Mouse (Mus musculus) midbrain, embryonic 11.5 days (tissue): Measurements from ENCODE around the gene Snd1. TPM values are rescaled to one million over a fixed set of nuclear protein-coding genes. Genes with fewer than 3 reads are reported as not detected.

Experiments
- ATAC-seq: fragments of 200-750 bp; cut with Nextera tagmentation; 2 replicates; pipeline ENCODE4 v1.8.0; 2017; ENCODE audit warnings: moderate TSS enrichment, moderate library complexity; ENCODE audit not compliant: low FRiP score
- DNase-seq: peaks from one replicate; pipeline ENCODE4 v3.0.0; 2015; ENCODE audit warnings: low spot score; ENCODE audit errors: missing footprints
- H3K27ac ChIP-seq: fragments of 300-500 bp; sonication (generic); 2 replicates; pipeline ENCODE4 v1.5.1; 2014; ENCODE audit warnings: low read depth, low read length
- H3K27me3 ChIP-seq: fragments of 300-500 bp; sonication (generic); 2 replicates; pipeline ENCODE4 v1.6.1; 2014; ENCODE audit warnings: mild to moderate bottlenecking, low read length, moderate library complexity, mixed read lengths; ENCODE audit not compliant: control insufficient read depth, insufficient read depth
- H3K36me3 ChIP-seq: fragments of 300-500 bp; sonication (generic); 2 replicates; pipeline ENCODE4 v1.6.1; 2014; ENCODE audit warnings: mild to moderate bottlenecking, low read length, moderate library complexity, mixed read lengths; ENCODE audit not compliant: control insufficient read depth, insufficient read depth
- H3K4me1 ChIP-seq: fragments of 300-500 bp; sonication (generic); 2 replicates; pipeline ENCODE4 v1.6.1; 2014; ENCODE audit warnings: low read length; ENCODE audit not compliant: control insufficient read depth, insufficient read depth
- H3K4me2 ChIP-seq: fragments of 300-500 bp; sonication (generic); 2 replicates; pipeline ENCODE4 v1.6.1; 2014; ENCODE audit warnings: mild to moderate bottlenecking, moderate library complexity
- H3K4me3 ChIP-seq: fragments of 300-500 bp; sonication (generic); 2 replicates; pipeline ENCODE4 v1.5.1; 2014; ENCODE audit warnings: low read depth, low read length
- H3K9ac ChIP-seq: fragments of 300-500 bp; sonication (generic); 2 replicates; pipeline ENCODE4 v1.6.1; 2014; ENCODE audit warnings: low read length
- H3K9me3 ChIP-seq: fragments of 300-500 bp; sonication (generic); 2 replicates; pipeline ENCODE4 v1.6.1; 2016; ENCODE audit warnings: low read length; ENCODE audit not compliant: control insufficient read depth
- WGBS: fragments of 180-500 bp; shearing (Covaris S2); extraction: QIAGEN DNeasy Blood & Tissue Kit; methylation state at CpG from one replicate; pipeline ENCODE4 v1.1.7; 2014; 5-methylcytosine and 5-hydroxymethylcytosine counted together
- polyA plus RNA-seq: library from polyadenylated mRNA; unstranded; fragments of >200 nt; fragmentation: Nextera tagmentation; extraction: Ambion mirVana; gene quantifications from 2 replicates; pipeline ENCODE4 v1.2.1, GENCODE M21; 2014

Snd1 gene
- polyA plus RNA-seq, 1 experiment from 2014 or later, result 88.9 TPM

DNA sequence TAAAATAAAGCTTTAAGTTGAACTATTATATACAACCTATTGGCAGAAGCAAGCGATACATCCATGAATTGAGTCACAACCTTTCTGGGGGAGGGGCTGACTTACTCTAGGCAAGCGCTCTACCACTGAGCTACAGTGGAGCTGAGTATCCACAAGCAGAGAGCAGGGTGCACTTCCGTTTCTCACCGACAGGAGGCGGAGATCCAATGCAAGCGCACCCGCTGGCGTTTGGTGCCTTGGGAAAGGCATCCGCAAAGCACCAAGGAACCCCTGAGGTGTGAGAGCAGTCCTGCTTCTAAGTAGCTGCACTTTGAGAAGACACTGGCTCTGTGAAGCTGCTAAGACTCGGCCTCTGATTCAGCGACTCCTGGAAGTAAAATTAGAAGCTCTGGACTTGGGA lies 480.6 kb downstream of the Snd1 start:
- 14% methylated on average over 11 of the region's 11 CpGs for WGBS
- Histone ChIP-seq H3K9ac (no peak overlapping the region), H3K27ac (no peak overlapping the region), H3K27me3 (no peaks in the 10 kb centered on the region), H3K4me3 (no peak overlapping the region), H3K4me1 (no peaks in the 10 kb centered on the region), H3K36me3 (no peaks in the 10 kb centered on the region), H3K4me2 (no peak overlapping the region), H3K9me3 (no peaks in the 10 kb centered on the region)
- ATAC-seq (peak; percentile 35; the same call in 1 of the 2 replicates), DNase-seq (peak; percentile 93)

DNA sequence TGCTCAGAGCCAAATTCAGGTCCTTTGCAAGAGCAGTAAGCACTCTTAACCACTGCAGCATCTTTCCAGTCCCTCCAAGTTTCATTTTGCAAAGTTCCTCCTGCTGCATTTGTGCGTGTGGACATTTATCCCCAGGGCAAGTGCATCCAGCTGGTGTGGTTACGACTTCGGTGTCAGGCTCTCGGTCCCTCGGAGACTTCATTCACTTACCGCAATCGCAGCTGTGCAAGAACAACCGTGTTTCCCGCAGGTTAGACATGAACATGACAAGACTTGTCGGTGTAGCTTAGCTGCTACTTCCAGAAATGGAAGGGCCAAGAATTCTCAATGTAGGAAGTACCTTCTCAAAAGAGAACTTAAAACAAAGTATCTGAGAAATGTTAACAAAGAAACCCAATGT lies 482.5 kb downstream of the Snd1 start:
- Histone ChIP-seq H3K4me3 (no peak overlapping the region), H3K4me2 (no peak overlapping the region), H3K27me3 (no peaks in the 10 kb centered on the region), H3K27ac (no peak overlapping the region), H3K9ac (no peak overlapping the region), H3K36me3 (no peaks in the 10 kb centered on the region), H3K9me3 (no peaks in the 10 kb centered on the region), H3K4me1 (no peaks in the 10 kb centered on the region)
- ATAC-seq, result no peak
- 89% methylated on average over 10 of the region's 10 CpGs for WGBS
- no peak for DNase-seq

DNA sequence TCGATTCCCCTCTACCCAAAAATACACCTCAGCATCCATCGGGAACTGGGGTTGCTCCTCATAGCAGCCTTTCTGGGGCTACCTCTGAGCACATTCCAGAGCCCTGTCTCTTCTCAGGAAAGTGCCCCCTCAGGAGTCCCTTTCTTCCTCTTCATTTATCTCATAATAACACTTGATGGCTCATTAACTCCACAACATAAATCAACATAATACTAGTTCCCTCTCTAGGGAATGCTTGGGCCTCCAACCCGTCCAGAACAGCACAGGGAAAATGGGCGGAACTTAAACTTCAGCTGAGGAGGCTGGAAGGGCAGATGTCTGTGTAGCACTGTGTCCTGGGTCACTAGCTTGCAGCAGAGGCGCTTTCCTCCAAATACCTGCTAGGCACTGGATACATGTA lies 488.2 kb downstream of the Snd1 start:
- Histone ChIP-seq H3K27ac (no peak overlapping the region), H3K4me1 (no peaks in the 10 kb centered on the region), H3K27me3 (no peaks in the 10 kb centered on the region), H3K36me3 (no peaks in the 10 kb centered on the region), H3K9me3 (no peaks in the 10 kb centered on the region), H3K4me2 (no peak overlapping the region), H3K9ac (no peak overlapping the region), H3K4me3 (no peak overlapping the region)
- DNase-seq, result no peak
- WGBS, result 63% methylated on average over 5 of the region's 5 CpGs
- ATAC-seq, result no peak

DNA sequence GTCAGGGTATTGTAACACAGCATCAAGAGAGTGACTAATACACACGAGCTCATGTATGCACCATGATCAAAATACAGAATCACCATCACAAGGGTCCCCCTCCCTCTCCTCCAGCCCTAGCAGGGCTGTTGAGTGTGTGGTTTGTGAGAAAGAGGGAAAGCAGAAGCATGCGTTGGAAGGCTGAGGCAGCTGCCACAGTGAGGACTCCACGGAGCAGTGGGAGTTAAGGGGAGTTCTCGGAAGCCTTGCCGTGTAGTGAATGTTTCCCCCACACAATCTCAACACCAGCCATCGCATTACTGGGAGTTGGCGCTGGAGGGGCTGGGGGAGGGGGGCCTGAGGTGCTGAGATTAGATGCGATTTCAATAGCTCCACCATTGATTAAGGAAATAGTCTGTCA lies 490.3 kb downstream of the Snd1 start:
- Histone ChIP-seq H3K4me1 (no peaks in the 10 kb centered on the region), H3K27me3 (no peaks in the 10 kb centered on the region), H3K4me3 (no peak overlapping the region), H3K27ac (no peak overlapping the region), H3K36me3 (no peaks in the 10 kb centered on the region), H3K4me2 (no peak overlapping the region), H3K9me3 (no peaks in the 10 kb centered on the region), H3K9ac (no peak overlapping the region)
- ATAC-seq (no peak), DNase-seq (no peak)
- WGBS, result 63% methylated on average over 8 of the region's 8 CpGs

DNA sequence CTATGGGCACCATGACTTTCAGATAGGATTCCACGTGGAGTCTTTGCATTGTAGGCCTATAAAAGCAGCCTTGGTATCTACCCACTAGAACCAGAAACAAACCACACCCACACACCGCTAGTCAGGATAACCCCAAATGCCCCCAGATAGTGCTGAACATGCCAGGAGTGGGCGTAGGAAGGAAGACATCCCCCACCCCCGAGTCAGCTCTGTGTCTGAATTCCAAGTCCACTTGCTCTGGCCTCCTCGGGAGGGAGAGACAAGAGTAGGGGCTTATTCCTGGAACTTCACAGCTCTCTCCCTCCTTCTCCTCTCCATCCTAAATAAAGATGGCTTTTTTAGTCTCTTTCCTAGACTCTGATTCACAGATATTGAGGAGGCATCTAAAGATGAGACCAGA lies 494.7 kb downstream of the Snd1 start:
- Histone ChIP-seq H3K4me2 (no peak overlapping the region), H3K4me3 (no peak overlapping the region), H3K27me3 (no peaks in the 10 kb centered on the region), H3K9ac (no peak overlapping the region), H3K4me1 (0 out of 2 replicates have a peak, but pooled peaks cover 3% of the 10 kb centered on the region), H3K9me3 (no peaks in the 10 kb centered on the region), H3K27ac (no peak overlapping the region), H3K36me3 (no peaks in the 10 kb centered on the region)
- ATAC-seq, result no peak
- WGBS, result 66% methylated on average over 5 of the region's 5 CpGs
- no peak for DNase-seq

DNA sequence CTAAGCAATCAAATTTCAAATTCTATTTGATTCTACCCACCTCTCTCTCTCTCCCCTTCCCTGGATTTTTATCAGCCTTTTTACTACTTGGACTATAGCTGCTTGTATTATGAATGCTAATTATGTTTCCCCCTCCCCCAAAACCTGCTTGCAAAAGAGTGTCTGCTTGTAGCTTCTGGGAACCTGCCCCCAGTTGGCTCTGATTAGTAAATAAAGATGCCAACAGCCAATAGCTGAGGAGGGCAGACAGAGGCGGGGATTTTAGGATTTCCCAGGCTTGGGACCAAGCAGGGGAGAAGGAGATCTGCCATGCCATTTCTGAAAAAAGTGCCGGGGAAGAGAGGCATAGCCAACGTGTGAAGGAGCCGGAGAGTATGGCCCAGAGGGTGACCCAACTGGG lies 495.8 kb downstream of the Snd1 start:
- WGBS, result 50% methylated on average over 4 of the region's 4 CpGs
- Histone ChIP-seq H3K9ac (no peak overlapping the region), H3K9me3 (no peaks in the 10 kb centered on the region), H3K36me3 (no peaks in the 10 kb centered on the region), H3K4me1 (0 out of 2 replicates have a peak, but pooled peaks cover 3% of the 10 kb centered on the region), H3K4me3 (no peak overlapping the region), H3K4me2 (no peak overlapping the region), H3K27me3 (no peaks in the 10 kb centered on the region), H3K27ac (no peak overlapping the region)
- no peak for ATAC-seq
- no peak for DNase-seq

DNA sequence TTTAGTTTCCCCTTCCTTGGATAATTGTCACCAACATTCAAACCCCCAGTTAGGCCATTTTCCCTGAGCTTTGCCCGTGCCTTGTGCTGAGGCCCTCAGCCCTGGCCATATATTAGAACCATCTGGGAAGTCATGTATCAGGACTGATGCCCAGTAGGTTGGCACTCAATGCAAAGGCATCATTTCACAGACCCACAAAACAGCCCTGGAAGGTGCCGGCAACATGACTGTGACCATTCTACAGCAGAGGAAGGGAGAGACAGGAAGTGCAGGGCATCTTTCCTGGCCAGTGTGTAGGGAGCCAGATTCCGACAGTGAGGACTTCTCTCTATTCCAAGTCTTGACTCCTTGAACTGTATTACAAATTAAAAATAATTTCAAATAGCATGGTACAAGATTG lies 499.6 kb downstream of the Snd1 start:
- no peak for ATAC-seq

DNA sequence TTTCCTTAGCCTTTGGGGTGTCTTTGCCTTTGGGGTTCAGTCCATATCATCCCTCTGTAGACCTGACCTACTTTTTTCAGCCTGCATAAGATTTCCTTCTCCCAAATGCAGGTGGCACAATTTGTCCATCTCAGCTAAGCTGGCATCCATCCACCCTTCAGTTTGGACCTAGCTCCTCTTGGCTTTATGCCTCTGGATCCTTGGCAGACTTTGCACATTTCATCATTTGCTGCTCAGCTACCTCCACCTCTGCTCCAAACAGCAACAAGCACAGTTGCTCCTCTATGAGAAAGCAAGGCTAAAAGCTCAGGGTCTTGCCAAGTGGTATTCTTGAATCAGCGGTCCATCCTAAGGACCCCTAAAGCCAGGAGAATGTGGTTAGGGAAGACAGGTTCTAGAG lies 500.2 kb downstream of the Snd1 start:
- no peaks in the 10 kb centered on the region for H3K9me3 ChIP-seq
- no peak overlapping the region for H3K4me3 ChIP-seq
- no peaks in the 10 kb centered on the region for H3K36me3 ChIP-seq
- 0 out of 2 replicates have a peak, but pooled peaks cover 3% of the 10 kb centered on the region for H3K4me1 ChIP-seq
- DNase-seq (no peak), ATAC-seq (no peak)
- H3K9ac ChIP-seq, result no peak overlapping the region
- no peak overlapping the region for H3K27ac ChIP-seq
- peaks cover 5% of the 10 kb centered on the region for H3K27me3 ChIP-seq
- H3K4me2 ChIP-seq, result no peak overlapping the region
- 93% methylated on average over 1 of the region's 1 CpGs for WGBS

More for the DNA sequence above, 499.6 kb downstream of the Snd1 start:
- 86% methylated on average over 3 of the region's 3 CpGs for WGBS
- Histone ChIP-seq H3K36me3 (no peaks in the 10 kb centered on the region), H3K4me3 (no peak overlapping the region), H3K4me1 (0 out of 2 replicates have a peak, but pooled peaks cover 3% of the 10 kb centered on the region), H3K9me3 (no peaks in the 10 kb centered on the region), H3K27me3 (peaks cover under 1% of the 10 kb centered on the region), H3K27ac (no peak overlapping the region), H3K4me2 (no peak overlapping the region), H3K9ac (no peak overlapping the region)
- no peak for DNase-seq

DNA sequence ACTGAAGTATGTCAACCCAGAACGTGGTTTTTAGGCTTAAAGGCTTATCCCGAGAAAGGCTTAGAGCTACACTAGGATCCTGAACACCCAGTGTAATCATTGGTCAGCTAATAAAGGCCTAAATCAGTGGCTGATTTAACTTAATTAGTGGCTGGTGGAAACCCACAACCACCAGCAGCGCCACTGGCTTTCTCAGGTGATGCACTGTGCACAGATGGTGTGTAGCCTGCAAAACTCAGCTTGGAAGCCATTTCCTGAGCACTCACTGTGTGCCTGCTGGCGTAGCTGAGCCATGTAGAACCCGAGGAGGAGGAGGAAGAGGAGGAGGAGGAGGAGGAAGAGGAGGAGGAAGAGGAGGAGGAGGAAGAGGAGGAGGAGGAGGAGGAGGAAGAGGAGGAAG lies 503.1 kb downstream of the Snd1 start:
- no peak overlapping the region for H3K9ac ChIP-seq
- H3K27ac ChIP-seq, result no peak overlapping the region
- no peak for ATAC-seq
- H3K27me3 ChIP-seq, result peaks cover 25% of the 10 kb centered on the region
- DNase-seq, result no peak
- no peaks in the 10 kb centered on the region for H3K9me3 ChIP-seq
- H3K4me2 ChIP-seq, result no peak overlapping the region
- no peak overlapping the region for H3K4me3 ChIP-seq
- WGBS, result 42% methylated on average over 4 of the region's 5 CpGs
- H3K4me1 ChIP-seq, result peaks cover 4% of the 10 kb centered on the region
- H3K36me3 ChIP-seq, result no peaks in the 10 kb centered on the region

DNA sequence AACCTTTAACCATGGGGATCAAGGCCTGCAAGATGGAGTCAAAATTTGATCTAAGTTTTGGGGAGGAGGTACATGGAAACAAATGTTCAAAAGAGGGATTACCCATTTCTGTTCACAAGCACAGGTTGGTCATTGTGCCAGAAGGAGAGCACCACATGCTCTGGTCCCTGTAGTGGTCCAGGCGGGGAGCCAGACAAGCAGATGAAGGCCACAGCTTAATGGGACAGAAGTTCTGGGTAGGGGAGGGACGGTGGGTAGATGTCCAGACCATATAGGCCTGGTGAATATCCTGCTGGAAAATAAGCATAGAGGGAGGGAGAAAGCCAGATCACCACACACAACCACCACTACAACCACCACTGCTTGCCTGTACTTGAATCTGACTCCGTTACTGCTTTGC lies 503.9 kb downstream of the Snd1 start:
- WGBS, result 87% methylated on average over 3 of the region's 3 CpGs
- DNase-seq (no peak), ATAC-seq (no peak)
- no peak overlapping the region for H3K4me2 ChIP-seq
- no peaks in the 10 kb centered on the region for H3K36me3 ChIP-seq
- no peak overlapping the region for H3K4me3 ChIP-seq
- H3K9me3 ChIP-seq, result no peaks in the 10 kb centered on the region
- H3K27me3 ChIP-seq, result peaks cover 25% of the 10 kb centered on the region
- no peak overlapping the region for H3K9ac ChIP-seq
- peaks cover 4% of the 10 kb centered on the region for H3K4me1 ChIP-seq
- no peak overlapping the region for H3K27ac ChIP-seq
